Mouse (Mus musculus): ENCODE results near the gene Ppp2r5b. TPM values are rescaled to one million over a fixed set of nuclear protein-coding genes. Genes with fewer than 3 reads are reported as not detected.

Gene Ppp2r5b
- polyA plus RNA-seq, 1 experiment from 2014 or later: 19.3 TPM

DNA sequence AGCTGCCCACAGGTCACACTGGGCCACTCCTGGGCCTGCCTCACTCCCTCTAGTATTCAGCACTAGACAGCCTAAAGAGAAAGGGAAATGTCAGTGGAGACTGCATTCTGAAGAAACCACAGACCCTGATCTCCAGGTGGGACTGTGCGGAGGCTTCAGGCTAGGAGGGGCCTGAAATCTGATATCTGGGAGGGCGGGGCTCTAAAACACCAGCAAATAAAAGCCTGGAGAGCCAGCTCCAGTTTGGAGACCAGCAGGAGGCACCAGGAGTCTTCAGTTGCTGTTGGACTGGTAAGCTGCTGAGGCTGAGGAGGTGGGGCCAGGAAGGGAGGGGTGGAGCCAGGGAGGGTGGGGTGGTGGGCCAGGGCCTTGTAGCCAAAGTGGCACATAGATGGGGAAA is 9.5 kb downstream of the Ppp2r5b start, which contains the start of gene Gpha2:
TSS of gene Gpha2 (plus strand) at position 246 of the 400 bp plus-strand sequence.
- Histone ChIP-seq H3K4me1 (ENCODE audit: insufficient read depth) (no peaks in the 10 kb centered on the region), H3K27ac (ENCODE audit: low read depth) (no peak within 1 kb of the TSS), H3K4me2 (no peak within 1 kb of the TSS), H3K36me3 (ENCODE audit: insufficient read depth) (peaks cover 32% of the 10 kb centered on the region; the same call in 1 of the 2 replicates), H3K9me3 (ENCODE audit: low read depth, low read length) (no peaks in the 10 kb centered on the region), H3K4me3 (ENCODE audit: low read depth, low read length) (no peak within 1 kb of the TSS), H3K27me3 (ENCODE audit: insufficient read depth, low read length) (no peaks in the 10 kb centered on the region), H3K9ac (no peak within 1 kb of the TSS)
- DNase-seq (peak; percentile 52), ATAC-seq (ENCODE audit: insufficient read depth) (peak; percentile 41; the same call in 1 of the 2 replicates)
- TF ChIP-seq CTCF (IDR thresholded peaks at IDR 0.05; ENCODE audit: low read depth): peak; percentile 16; the same call in 1 of the 2 replicates
- 18% methylated on average over 2 of the region's 2 CpGs for WGBS

- 50% methylated on average over 6 of the region's 6 CpGs for WGBS
- Histone ChIP-seq H3K36me3 (ENCODE audit: insufficient read depth) (no peaks in the 10 kb centered on the region), H3K27ac (ENCODE audit: low read depth) (no peak overlapping the region), H3K4me2 (no peak overlapping the region), H3K9ac (no peak overlapping the region), H3K4me3 (ENCODE audit: low read depth, low read length) (no peak overlapping the region), H3K27me3 (ENCODE audit: insufficient read depth, low read length) (no peaks in the 10 kb centered on the region), H3K9me3 (ENCODE audit: low read depth, low read length) (no peaks in the 10 kb centered on the region), H3K4me1 (ENCODE audit: insufficient read depth) (no peaks in the 10 kb centered on the region)
- no peak for TF ChIP-seq CTCF (IDR thresholded peaks at IDR 0.05; ENCODE audit: low read depth)
- DNase-seq (no peak), ATAC-seq (ENCODE audit: insufficient read depth) (no peak)
Measured at GRCm38 (mm10) chr19:6218606-6219005, 17.1 kb downstream of the Ppp2r5b start.

DNA sequence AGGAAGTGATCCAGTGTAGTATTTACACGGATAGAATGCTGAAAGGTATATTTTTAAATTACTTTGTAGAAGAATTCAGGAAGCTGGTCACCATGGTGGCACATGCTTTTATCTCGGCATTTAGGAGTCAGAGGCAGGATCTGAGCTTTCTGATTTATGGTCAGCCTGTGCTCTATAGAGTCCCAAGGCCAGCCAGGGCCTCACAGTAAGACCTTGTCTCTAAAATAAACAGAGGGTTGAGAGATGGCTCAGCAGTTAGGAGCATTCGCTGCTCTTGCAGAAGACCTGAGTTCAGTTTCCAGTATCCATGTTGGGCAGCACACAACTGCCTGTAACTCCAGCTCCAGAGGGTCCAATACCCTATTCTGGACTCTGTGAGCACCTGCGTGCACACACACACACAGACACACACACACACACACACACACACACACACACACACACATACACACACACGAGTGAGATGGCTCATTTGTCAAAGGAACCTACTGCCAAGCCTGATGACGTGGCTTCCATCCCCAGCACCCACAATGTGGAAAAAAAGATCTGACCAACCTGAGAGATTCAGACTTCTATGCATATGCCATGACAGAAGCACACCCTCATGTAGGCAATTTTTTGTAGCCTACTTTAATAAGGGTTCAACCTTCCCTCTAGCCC is 19.5 kb downstream of the Ppp2r5b start:
- no peaks in the 10 kb centered on the region for H3K36me3 ChIP-seq (ENCODE audit: insufficient read depth)
- no peak overlapping the region for H3K27ac ChIP-seq (ENCODE audit: low read depth)
- no peaks in the 10 kb centered on the region for H3K9me3 ChIP-seq (ENCODE audit: low read depth, low read length)
- no peaks in the 10 kb centered on the region for H3K27me3 ChIP-seq (ENCODE audit: insufficient read depth, low read length)
- H3K4me1 ChIP-seq (ENCODE audit: insufficient read depth): no peaks in the 10 kb centered on the region
- 49% methylated on average over 6 of the region's 6 CpGs for WGBS
- no peak for DNase-seq
- ATAC-seq (ENCODE audit: insufficient read depth): no peak
- no peak for TF ChIP-seq CTCF (IDR thresholded peaks at IDR 0.05; ENCODE audit: low read depth)
- no peak overlapping the region for H3K4me3 ChIP-seq (ENCODE audit: low read depth, low read length)
- H3K9ac ChIP-seq: no peak overlapping the region
- H3K4me2 ChIP-seq: no peak overlapping the region

DNA sequence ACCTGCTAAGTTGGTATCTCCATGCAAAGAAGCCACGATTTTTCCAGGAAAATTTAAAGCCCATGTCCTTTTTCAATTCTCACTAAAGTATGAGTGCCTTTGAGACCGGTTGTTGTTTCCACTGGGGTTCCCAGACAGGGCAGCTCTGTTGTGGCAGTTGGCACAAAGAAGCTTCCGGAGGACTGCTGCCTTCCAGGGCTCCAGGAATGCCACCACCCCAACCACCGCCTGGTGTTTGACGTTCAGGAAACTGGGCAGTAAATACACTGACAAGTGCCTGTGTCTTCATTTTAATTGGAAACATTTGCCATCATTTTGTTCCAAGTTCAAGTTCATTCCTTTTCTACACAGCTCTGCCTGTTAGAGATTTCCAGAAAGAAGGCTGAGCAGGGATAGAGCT is 29.0 kb downstream of the Ppp2r5b start:
- WGBS: 65% methylated on average over 5 of the region's 5 CpGs

DNA sequence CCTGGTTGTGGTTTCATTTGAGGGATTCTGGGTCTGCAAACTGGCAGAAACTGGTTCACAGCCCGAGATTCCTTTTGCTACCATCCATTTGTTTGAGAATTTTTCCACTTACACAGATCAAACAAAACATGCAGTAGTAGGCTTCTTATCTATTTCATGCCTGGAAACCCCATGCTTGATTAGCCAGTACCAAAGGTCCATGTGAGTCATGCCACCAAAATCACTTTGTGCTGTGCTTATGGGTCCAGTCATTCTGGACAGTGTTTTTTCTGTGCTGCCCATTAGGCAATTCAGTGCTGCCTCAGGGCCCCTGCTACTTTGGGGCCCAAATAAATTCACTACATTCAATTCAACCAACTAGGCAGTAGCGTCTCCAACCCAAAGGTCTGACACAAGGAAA is 31.4 kb downstream of the Ppp2r5b start:
- H3K27ac ChIP-seq (ENCODE audit: low read depth): no peak overlapping the region

More for the DNA sequence above, 29.0 kb downstream of the Ppp2r5b start:
- Histone ChIP-seq H3K27me3 (ENCODE audit: insufficient read depth, low read length) (no peaks in the 10 kb centered on the region), H3K36me3 (ENCODE audit: insufficient read depth) (no peaks in the 10 kb centered on the region), H3K4me1 (ENCODE audit: insufficient read depth) (no peaks in the 10 kb centered on the region), H3K9ac (no peak overlapping the region), H3K27ac (ENCODE audit: low read depth) (no peak overlapping the region), H3K9me3 (ENCODE audit: low read depth, low read length) (no peaks in the 10 kb centered on the region), H3K4me2 (no peak overlapping the region), H3K4me3 (ENCODE audit: low read depth, low read length) (no peak overlapping the region)
- ATAC-seq (ENCODE audit: insufficient read depth) (no peak), DNase-seq (no peak)
- TF ChIP-seq CTCF (IDR thresholded peaks at IDR 0.05; ENCODE audit: low read depth): no peak

GRCm38 (mm10) chr19:6184131-6184530 is 51.5 kb downstream of the Ppp2r5b start, which contains the start of gene Majin:
Gene Majin, plus strand, starts transcription at chr19:6184388.
- ATAC-seq (ENCODE audit: insufficient read depth) (no peak), DNase-seq (no peak)
- no peak within 1 kb of the TSS for H3K27ac ChIP-seq (ENCODE audit: low read depth)
- H3K36me3 ChIP-seq (ENCODE audit: insufficient read depth): no peaks in the 10 kb centered on the region
- WGBS: 80% methylated on average over 23 of the region's 23 CpGs
- no peak within 1 kb of the TSS for H3K4me2 ChIP-seq
- H3K4me3 ChIP-seq (ENCODE audit: low read depth, low read length): no peak within 1 kb of the TSS
- TF ChIP-seq CTCF (IDR thresholded peaks at IDR 0.05; ENCODE audit: low read depth): no peak
- H3K9me3 ChIP-seq (ENCODE audit: low read depth, low read length): no peaks in the 10 kb centered on the region
- no peaks in the 10 kb centered on the region for H3K27me3 ChIP-seq (ENCODE audit: insufficient read depth, low read length)
- H3K9ac ChIP-seq: no peak within 1 kb of the TSS
- H3K4me1 ChIP-seq (ENCODE audit: insufficient read depth): no peaks in the 10 kb centered on the region

More for the DNA sequence above, 31.4 kb downstream of the Ppp2r5b start:
- Histone ChIP-seq H3K9me3 (ENCODE audit: low read depth, low read length) (no peaks in the 10 kb centered on the region), H3K4me1 (ENCODE audit: insufficient read depth) (no peaks in the 10 kb centered on the region), H3K27me3 (ENCODE audit: insufficient read depth, low read length) (no peaks in the 10 kb centered on the region), H3K36me3 (ENCODE audit: insufficient read depth) (no peaks in the 10 kb centered on the region), H3K9ac (no peak overlapping the region), H3K4me2 (no peak overlapping the region), H3K4me3 (ENCODE audit: low read depth, low read length) (no peak overlapping the region)
- DNase-seq (no peak), ATAC-seq (ENCODE audit: insufficient read depth) (no peak)
- WGBS: 72% methylated on average over 2 of the region's 2 CpGs
- TF ChIP-seq CTCF (IDR thresholded peaks at IDR 0.05; ENCODE audit: low read depth): no peak

DNA sequence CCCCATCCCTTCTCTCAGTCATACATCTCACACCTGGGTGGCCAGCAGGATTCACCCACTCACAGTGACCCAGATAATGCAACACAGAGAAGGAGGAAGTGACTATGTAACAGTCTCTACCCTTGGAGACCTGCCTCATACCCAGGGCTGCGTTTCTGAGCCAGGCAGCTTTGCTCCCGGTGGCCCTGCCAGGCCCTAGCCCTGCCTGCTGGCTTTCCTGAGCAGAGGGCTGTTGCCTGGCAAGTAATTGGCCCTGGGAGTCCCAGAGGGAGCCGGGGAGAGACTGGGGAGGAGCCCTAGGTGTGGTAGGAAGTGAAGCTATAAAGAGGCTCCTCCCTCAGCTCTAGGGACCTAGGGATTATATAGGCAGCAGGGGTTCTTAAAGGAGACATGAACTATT is 53.1 kb downstream of the Ppp2r5b start:
- Histone ChIP-seq H3K4me1 (ENCODE audit: insufficient read depth) (no peaks in the 10 kb centered on the region), H3K9me3 (ENCODE audit: low read depth, low read length) (no peaks in the 10 kb centered on the region), H3K4me2 (no peak overlapping the region), H3K36me3 (ENCODE audit: insufficient read depth) (no peaks in the 10 kb centered on the region), H3K4me3 (ENCODE audit: low read depth, low read length) (no peak overlapping the region), H3K9ac (no peak overlapping the region), H3K27ac (ENCODE audit: low read depth) (no peak overlapping the region), H3K27me3 (ENCODE audit: insufficient read depth, low read length) (no peaks in the 10 kb centered on the region)
- WGBS: 26% methylated on average over 3 of the region's 3 CpGs
- no peak for ATAC-seq (ENCODE audit: insufficient read depth)
- TF ChIP-seq CTCF (IDR thresholded peaks at IDR 0.05; ENCODE audit: low read depth): no peak
- no peak for DNase-seq
